Mouse (Mus musculus): ENCODE measurements at regions not wholly inside any gene's neighbourhood (a gene's known extent, or its start where the extent isn't known, plus 50 kb on each side); places are given as distances from the start of the nearest gene placed in this dataset.

DNA sequence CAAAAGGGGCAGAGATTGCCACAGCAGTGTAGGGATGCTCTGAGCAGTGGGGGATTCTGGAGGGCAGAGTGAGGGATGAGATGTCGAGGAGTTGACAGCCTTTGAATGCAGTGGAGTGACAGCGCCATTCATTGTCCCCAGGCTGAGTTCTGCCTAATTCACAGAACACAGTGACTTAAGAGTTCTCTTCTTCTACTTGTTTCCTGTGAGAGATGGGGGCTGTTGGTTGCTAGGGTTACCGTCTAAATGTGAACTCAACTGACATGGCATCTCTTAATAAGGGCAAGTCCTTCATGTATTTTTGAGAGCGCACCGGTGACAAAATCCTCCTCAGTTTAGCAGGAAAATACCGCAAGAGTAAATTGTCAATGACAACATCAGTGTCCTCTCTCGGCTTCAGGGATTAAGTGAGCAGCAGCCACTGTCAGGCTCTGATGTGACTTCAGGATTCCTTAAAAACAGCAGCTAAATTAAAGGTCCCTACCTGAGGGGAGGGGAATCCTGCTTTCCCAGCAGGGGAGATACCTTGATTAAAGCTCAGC, 351.4 kb downstream of the Phf14 start:
- in situ Hi-C loops (cut with MboI; ENCODE audit: low pct_unique_long_range_greater_than_20kb in 1 of 2, low sequenced_read_pairs in 2 of 2, unreplicated experiment in 1 of 2): loop anchor here in 1 of 2 experiments (25.0 kb wide), 1 partner anchor 347 kb away; the partner anchor contains the start of genes Ndufa4 and Phf14

DNA sequence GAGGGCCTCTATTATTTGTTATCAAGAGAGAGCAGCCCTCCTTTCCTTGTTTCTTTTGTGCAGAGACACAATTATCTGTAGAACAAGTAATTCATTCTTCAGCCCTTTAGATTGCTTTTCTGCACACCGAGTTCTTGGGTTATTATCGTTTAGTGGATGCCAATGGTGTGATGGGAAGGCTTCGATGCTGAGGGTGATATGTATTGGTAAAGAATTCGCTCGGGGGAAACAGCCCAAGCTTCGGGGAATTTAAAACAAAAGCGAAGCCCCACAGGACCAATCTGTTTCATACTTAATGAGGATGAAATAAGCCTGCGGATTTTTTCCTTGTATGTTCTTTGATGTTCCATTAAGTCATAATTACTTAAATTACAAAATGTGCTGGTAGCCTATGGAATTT, 352.0 kb downstream of the Phf14 start:
- in situ Hi-C loops (cut with MboI; ENCODE audit: low pct_unique_long_range_greater_than_20kb in 1 of 2, low sequenced_read_pairs in 2 of 2, unreplicated experiment in 1 of 2): loop anchor here in 1 of 2 experiments (25.0 kb wide), 1 partner anchor 347 kb away; the partner anchor contains the start of genes Ndufa4 and Phf14

DNA sequence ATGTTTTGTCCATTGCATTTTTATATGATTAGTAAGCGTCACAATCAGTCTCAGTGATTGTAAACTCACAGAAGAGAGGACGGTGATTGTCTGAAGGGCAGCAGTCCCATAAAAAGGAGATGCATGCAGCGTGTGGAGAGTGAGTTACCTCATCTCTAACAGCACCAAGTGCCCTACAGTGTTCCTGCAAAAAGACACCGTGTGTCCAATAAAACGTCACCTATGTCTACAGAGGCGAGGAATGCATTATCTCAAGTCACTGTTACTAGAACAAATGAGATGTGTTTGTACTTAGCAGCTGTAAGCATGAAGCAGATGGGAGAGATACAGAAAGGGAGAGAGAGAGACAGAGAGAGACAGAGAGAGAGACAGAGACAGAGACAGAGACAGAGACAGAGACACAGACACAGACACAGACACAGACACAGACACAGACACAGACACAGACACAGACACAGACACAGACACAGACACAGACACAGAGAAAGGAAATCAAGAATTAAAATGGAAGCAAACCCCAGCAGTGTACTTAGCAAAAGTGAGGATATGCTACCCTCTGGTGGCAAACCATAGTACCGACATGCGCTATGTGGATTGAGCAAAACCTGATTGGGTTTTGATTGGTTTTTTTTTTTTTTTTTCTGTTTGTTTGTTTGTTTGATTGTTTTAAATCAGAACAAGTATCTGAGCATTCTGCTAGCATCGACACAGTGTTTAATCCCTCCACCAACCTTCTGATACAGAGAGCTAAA, 352.9 kb downstream of the Phf14 start:
- in situ Hi-C loops (cut with MboI; ENCODE audit: low pct_unique_long_range_greater_than_20kb in 1 of 2, low sequenced_read_pairs in 2 of 2, unreplicated experiment in 1 of 2): loop anchor here in 1 of 2 experiments (25.0 kb wide), 1 partner anchor 348 kb away; the partner anchor contains the start of genes Ndufa4 and Phf14

Data from mouse embryonic stem cell (cell line).